Mouse (Mus musculus) midbrain, embryonic 11.5 days (tissue): ENCODE measurements around the gene Dynll1. TPM values are rescaled to one million over a fixed set of nuclear protein-coding genes. Genes with fewer than 3 reads are reported as not detected.
A peak's percentile ranks its signal among the peaks of the same experiment; 100 is the strongest.

Experiments used
- ATAC-seq: fragments of 200-750 bp; cut with Nextera tagmentation; 2 replicates; pipeline ENCODE4 v1.8.0; 2017; ENCODE audit warnings: moderate TSS enrichment, moderate library complexity; ENCODE audit not compliant: low FRiP score
- DNase-seq: peaks from one replicate; pipeline ENCODE4 v3.0.0; 2015; ENCODE audit warnings: low spot score; ENCODE audit errors: missing footprints
- H3K27ac ChIP-seq: fragments of 300-500 bp; sonication (generic); 2 replicates; pipeline ENCODE4 v1.5.1; 2014; ENCODE audit warnings: low read depth, low read length
- H3K27me3 ChIP-seq: fragments of 300-500 bp; sonication (generic); 2 replicates; pipeline ENCODE4 v1.6.1; 2014; ENCODE audit warnings: mild to moderate bottlenecking, low read length, moderate library complexity, mixed read lengths; ENCODE audit not compliant: control insufficient read depth, insufficient read depth
- H3K36me3 ChIP-seq: fragments of 300-500 bp; sonication (generic); 2 replicates; pipeline ENCODE4 v1.6.1; 2014; ENCODE audit warnings: mild to moderate bottlenecking, low read length, moderate library complexity, mixed read lengths; ENCODE audit not compliant: control insufficient read depth, insufficient read depth
- H3K4me1 ChIP-seq: fragments of 300-500 bp; sonication (generic); 2 replicates; pipeline ENCODE4 v1.6.1; 2014; ENCODE audit warnings: low read length; ENCODE audit not compliant: control insufficient read depth, insufficient read depth
- H3K4me2 ChIP-seq: fragments of 300-500 bp; sonication (generic); 2 replicates; pipeline ENCODE4 v1.6.1; 2014; ENCODE audit warnings: mild to moderate bottlenecking, moderate library complexity
- H3K4me3 ChIP-seq: fragments of 300-500 bp; sonication (generic); 2 replicates; pipeline ENCODE4 v1.5.1; 2014; ENCODE audit warnings: low read depth, low read length
- H3K9ac ChIP-seq: fragments of 300-500 bp; sonication (generic); 2 replicates; pipeline ENCODE4 v1.6.1; 2014; ENCODE audit warnings: low read length
- H3K9me3 ChIP-seq: fragments of 300-500 bp; sonication (generic); 2 replicates; pipeline ENCODE4 v1.6.1; 2016; ENCODE audit warnings: low read length; ENCODE audit not compliant: control insufficient read depth
- WGBS: fragments of 180-500 bp; shearing (Covaris S2); extraction: QIAGEN DNeasy Blood & Tissue Kit; methylation state at CpG from one replicate; pipeline ENCODE4 v1.1.7; 2014; 5-methylcytosine and 5-hydroxymethylcytosine counted together
- polyA plus RNA-seq: library from polyadenylated mRNA; unstranded; fragments of >200 nt; fragmentation: Nextera tagmentation; extraction: Ambion mirVana; gene quantifications from 2 replicates; pipeline ENCODE4 v1.2.1, GENCODE M21; 2014

Gene Dynll1
- polyA plus RNA-seq, 1 experiment from 2014 or later, result 1,606 TPM

- peaks cover 21% of the 10 kb centered on the region for H3K4me1 ChIP-seq
- DNase-seq (peak; percentile 100), ATAC-seq (peak; percentile 88)
- H3K9ac ChIP-seq, result peak within 1 kb of the TSS; percentile 91
- H3K27me3 ChIP-seq, result no peaks in the 10 kb centered on the region
- WGBS, result 13% methylated on average over 26 of the region's 26 CpGs
- peak within 1 kb of the TSS; percentile 57 for H3K27ac ChIP-seq
- peak within 1 kb of the TSS; percentile 81 for H3K4me2 ChIP-seq
- no peaks in the 10 kb centered on the region for H3K36me3 ChIP-seq
- H3K4me3 ChIP-seq, result peak within 1 kb of the TSS; percentile 97
- H3K9me3 ChIP-seq, result no peaks in the 10 kb centered on the region
These were observed 27.8 kb downstream of the Dynll1 start, which contains the start of gene Rnf10 for GRCm38 (mm10) chr5:115272812-115273548. TSS of gene Rnf10 (minus strand) at chr5:115272898.

- Histone ChIP-seq H3K4me3 (peak overlapping the region; percentile 97), H3K9ac (peak overlapping the region; percentile 91), H3K27me3 (no peaks in the 10 kb centered on the region), H3K36me3 (no peaks in the 10 kb centered on the region), H3K4me2 (peak overlapping the region; percentile 81), H3K27ac (peak overlapping the region; percentile 57), H3K9me3 (no peaks in the 10 kb centered on the region), H3K4me1 (peaks cover 21% of the 10 kb centered on the region)
- ATAC-seq, result peak; percentile 61
- DNase-seq, result peak; percentile 95
- under 1% methylated on average over 67 of the region's 77 CpGs for WGBS
These were observed 28.6 kb downstream of the Dynll1 start for GRCm38 (mm10) chr5:115271931-115272811.

GRCm38 (mm10) chr5:115269969-115270368 lies 30.8 kb downstream of the Dynll1 start:
- Histone ChIP-seq H3K4me1 (peaks cover 22% of the 10 kb centered on the region), H3K27me3 (no peaks in the 10 kb centered on the region), H3K9ac (0 out of 2 replicates have a peak overlapping the region, but pooled peaks have one; percentile 7), H3K9me3 (no peaks in the 10 kb centered on the region), H3K4me3 (no peak overlapping the region), H3K36me3 (no peaks in the 10 kb centered on the region), H3K4me2 (peak overlapping the region; percentile 81), H3K27ac (no peak overlapping the region)
- ATAC-seq (no peak), DNase-seq (no peak)
- WGBS, result 96% methylated on average over 1 of the region's 1 CpGs

GRCm38 (mm10) chr5:115268266-115268665 lies 32.5 kb downstream of the Dynll1 start:
- ATAC-seq, result no peak
- H3K4me1 ChIP-seq, result peaks cover 22% of the 10 kb centered on the region
- no peak overlapping the region for H3K4me2 ChIP-seq
- no peaks in the 10 kb centered on the region for H3K9me3 ChIP-seq
- H3K9ac ChIP-seq, result no peak overlapping the region
- no peak overlapping the region for H3K27ac ChIP-seq
- no peak overlapping the region for H3K4me3 ChIP-seq
- H3K36me3 ChIP-seq, result no peaks in the 10 kb centered on the region
- DNase-seq, result no peak
- H3K27me3 ChIP-seq, result no peaks in the 10 kb centered on the region
- WGBS, result 72% methylated on average over 3 of the region's 3 CpGs

- ATAC-seq (no peak), DNase-seq (no peak)
- H3K9me3 ChIP-seq, result no peaks in the 10 kb centered on the region
- no peaks in the 10 kb centered on the region for H3K27me3 ChIP-seq
- H3K4me1 ChIP-seq, result peaks cover 20% of the 10 kb centered on the region
- H3K27ac ChIP-seq, result no peak overlapping the region
- H3K4me2 ChIP-seq, result no peak overlapping the region
- WGBS, result 83% methylated on average over 3 of the region's 3 CpGs
- no peak overlapping the region for H3K9ac ChIP-seq
- H3K4me3 ChIP-seq, result no peak overlapping the region
- H3K36me3 ChIP-seq, result no peaks in the 10 kb centered on the region; the same call in 1 of the 2 replicates
These were observed 33.2 kb downstream of the Dynll1 start for GRCm38 (mm10) chr5:115267469-115268045.

- H3K4me1 ChIP-seq, result peaks cover 20% of the 10 kb centered on the region
These were observed 33.9 kb downstream of the Dynll1 start for GRCm38 (mm10) chr5:115266787-115267468.

GRCm38 (mm10) chr5:115266340-115266739 lies 34.5 kb downstream of the Dynll1 start:
- Histone ChIP-seq H3K4me3 (no peak overlapping the region), H3K9me3 (no peaks in the 10 kb centered on the region)
- WGBS, result 91% methylated on average over 5 of the region's 5 CpGs

More at GRCm38 (mm10) chr5:115266787-115267468, 33.9 kb downstream of the Dynll1 start:
- H3K9me3 ChIP-seq, result no peaks in the 10 kb centered on the region
- H3K27ac ChIP-seq, result no peak overlapping the region
- ATAC-seq, result no peak
- H3K9ac ChIP-seq, result no peak overlapping the region
- no peak overlapping the region for H3K4me3 ChIP-seq
- 92% methylated on average over 8 of the region's 8 CpGs for WGBS
- no peaks in the 10 kb centered on the region; the same call in 1 of the 2 replicates for H3K36me3 ChIP-seq
- H3K4me2 ChIP-seq, result no peak overlapping the region
- H3K27me3 ChIP-seq, result no peaks in the 10 kb centered on the region
- no peak for DNase-seq

GRCm38 (mm10) chr5:115262502-115263291 lies 38.1 kb downstream of the Dynll1 start:
- 85% methylated on average over 14 of the region's 14 CpGs for WGBS
- ATAC-seq (no peak), DNase-seq (no peak)
- Histone ChIP-seq H3K4me3 (no peak overlapping the region), H3K27me3 (no peaks in the 10 kb centered on the region), H3K4me1 (0 out of 2 replicates have a peak, but pooled peaks cover 2% of the 10 kb centered on the region), H3K27ac (no peak overlapping the region), H3K9ac (no peak overlapping the region), H3K4me2 (no peak overlapping the region), H3K9me3 (no peaks in the 10 kb centered on the region), H3K36me3 (peaks cover 11% of the 10 kb centered on the region)

More at GRCm38 (mm10) chr5:115266340-115266739, 34.5 kb downstream of the Dynll1 start:
- Histone ChIP-seq H3K27ac (no peak overlapping the region), H3K9ac (no peak overlapping the region), H3K4me2 (no peak overlapping the region), H3K36me3 (no peaks in the 10 kb centered on the region; the same call in 1 of the 2 replicates), H3K27me3 (no peaks in the 10 kb centered on the region), H3K4me1 (peaks cover 16% of the 10 kb centered on the region)
- ATAC-seq (no peak), DNase-seq (no peak)
